Mouse (Mus musculus) ES-Bruce4 (cell line): ENCODE measurements around the gene Dkk3.

Experiments used
- CTCF ChIP-seq: IDR thresholded peaks from one replicate; pipeline ENCODE4 v1.8.1; 2011; ENCODE audit warnings: low read depth, low read length
- POLR2A ChIP-seq: IDR thresholded peaks from one replicate; pipeline ENCODE4 v1.8.1; 2011; ENCODE audit warnings: low read length; ENCODE audit not compliant: insufficient read depth

DNA sequence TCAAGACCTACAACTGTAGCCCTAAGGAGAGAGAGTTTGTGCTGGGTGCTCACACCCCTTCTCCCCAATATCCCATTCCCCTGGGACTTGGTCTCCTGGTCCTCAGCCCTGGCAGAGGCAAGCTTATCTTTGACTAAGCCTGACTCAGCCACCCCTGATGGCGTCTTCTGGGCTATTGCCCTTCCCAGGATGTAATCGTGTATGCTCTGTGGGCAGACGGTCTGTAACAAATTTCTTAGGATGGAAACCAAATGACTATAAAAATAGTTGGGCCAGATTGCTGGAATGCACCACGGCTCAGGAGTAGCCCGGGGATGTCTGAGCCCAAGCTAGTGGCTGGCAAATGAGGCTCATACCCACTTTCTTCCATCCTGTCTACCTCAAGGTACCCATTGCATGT is 44.0 kb upstream of the Dkk3 start:
- TF ChIP-seq POLR2A (no peak), CTCF (no peak)
